Mouse (Mus musculus) kidney, embryonic 14.5 days (tissue): ENCODE measurements around the gene Ahdc1. TPM values are rescaled to one million over a fixed set of nuclear protein-coding genes. Genes with fewer than 3 reads are reported as not detected.

Experiments used
- ATAC-seq: fragments of 200-750 bp; cut with Nextera tagmentation; 2 replicates; pipeline ENCODE4 v1.8.0; 2017; ENCODE audit warnings: moderate number of reproducible peaks, mild to moderate bottlenecking, moderate TSS enrichment, moderate library complexity; ENCODE audit not compliant: low FRiP score, low TSS enrichment
- H3K27ac ChIP-seq: fragments of 300-500 bp; sonication (generic); 2 replicates; pipeline ENCODE4 v1.5.1; 2014; ENCODE audit warnings: low read depth, mild to moderate bottlenecking, low read length, moderate library complexity, mixed read lengths
- H3K27me3 ChIP-seq: fragments of 300-500 bp; sonication (generic); 2 replicates; pipeline ENCODE4 v1.6.1; 2014; ENCODE audit warnings: mild to moderate bottlenecking, low read length; ENCODE audit not compliant: control insufficient read depth, insufficient read depth
- H3K36me3 ChIP-seq: fragments of 300-500 bp; sonication (generic); 2 replicates; pipeline ENCODE4 v1.6.1; 2014; ENCODE audit warnings: low read length, mixed read lengths; ENCODE audit not compliant: control insufficient read depth, insufficient read depth
- H3K4me1 ChIP-seq: fragments of 300-500 bp; sonication (generic); 2 replicates; pipeline ENCODE4 v1.6.1; 2014; ENCODE audit warnings: low read length, mixed read lengths; ENCODE audit not compliant: control insufficient read depth, insufficient read depth
- H3K4me2 ChIP-seq: fragments of 300-500 bp; sonication (generic); replicated peaks from 2 replicates; pipeline ENCODE4 v1.6.1; 2014; ENCODE audit warnings: low read depth, mild to moderate bottlenecking, low read length
- H3K4me3 ChIP-seq: fragments of 300-500 bp; sonication (generic); 2 replicates; pipeline ENCODE4 v1.5.1; 2014; ENCODE audit warnings: mild to moderate bottlenecking, low read length
- H3K9ac ChIP-seq: fragments of 300-500 bp; sonication (generic); 2 replicates; pipeline ENCODE4 v1.6.1; 2014; ENCODE audit warnings: low read depth, mild to moderate bottlenecking, low read length, moderate library complexity
- H3K9me3 ChIP-seq: fragments of 300-500 bp; sonication (generic); 2 replicates; pipeline ENCODE4 v1.6.1; 2016; ENCODE audit warnings: low read length; ENCODE audit not compliant: control insufficient read depth
- WGBS: fragments of 180-500 bp; shearing (Covaris S2); extraction: QIAGEN DNeasy Blood & Tissue Kit; methylation state at CpG from one replicate; pipeline ENCODE4 v1.1.7; 2014; 5-methylcytosine and 5-hydroxymethylcytosine counted together
- polyA plus RNA-seq: library from polyadenylated mRNA; unstranded; fragments of >200 nt; fragmentation: Nextera tagmentation; extraction: Ambion mirVana; gene quantifications from 2 replicates; pipeline ENCODE4 v1.2.1, GENCODE M21; 2014

Ahdc1 gene
- polyA plus RNA-seq, 1 experiment from 2014 or later, result 12.1 TPM

DNA sequence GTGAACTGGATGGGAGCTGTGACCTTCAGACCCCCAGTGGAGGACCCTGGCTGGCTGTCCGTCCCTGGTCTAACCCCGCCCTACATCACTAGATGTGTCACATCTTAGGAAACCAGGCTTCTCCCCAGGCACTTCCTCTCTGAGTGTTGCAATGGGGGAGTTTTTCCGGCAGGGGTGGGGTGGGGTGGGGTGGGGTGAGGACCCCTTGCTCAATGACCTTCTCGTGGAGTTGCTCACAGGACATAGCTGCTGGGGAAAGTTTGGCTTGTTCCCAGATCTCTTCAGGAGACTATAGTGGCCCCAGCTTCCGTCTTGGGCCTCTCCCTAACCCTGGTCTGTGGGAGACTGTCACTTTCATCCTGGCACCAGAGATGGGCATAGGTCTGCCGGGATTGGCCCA, 28.1 kb upstream of the Ahdc1 start:
- Histone ChIP-seq H3K9ac (no peak overlapping the region), H3K9me3 (no peaks in the 10 kb centered on the region), H3K27me3 (no peaks in the 10 kb centered on the region), H3K4me1 (peaks cover 6% of the 10 kb centered on the region; the same call in 1 of the 2 replicates), H3K4me2 (no peak overlapping the region), H3K4me3 (no peak overlapping the region), H3K27ac (no peak overlapping the region), H3K36me3 (no peaks in the 10 kb centered on the region)
- no peak for ATAC-seq
- 52% methylated on average over 6 of the region's 6 CpGs for WGBS

- Histone ChIP-seq H3K9ac (no peak overlapping the region), H3K4me2 (no peak overlapping the region), H3K27ac (peak overlapping the region; percentile 61; the same call in 1 of the 2 replicates), H3K27me3 (no peaks in the 10 kb centered on the region), H3K9me3 (no peaks in the 10 kb centered on the region), H3K4me1 (peaks cover 6% of the 10 kb centered on the region; the same call in 1 of the 2 replicates), H3K36me3 (no peaks in the 10 kb centered on the region), H3K4me3 (no peak overlapping the region)
- peak; percentile 56 for ATAC-seq
- 50% methylated on average over 7 of the region's 7 CpGs for WGBS
Observed at GRCm38 (mm10) chr4:132983664-132984512, 27.2 kb upstream of the Ahdc1 start.

DNA sequence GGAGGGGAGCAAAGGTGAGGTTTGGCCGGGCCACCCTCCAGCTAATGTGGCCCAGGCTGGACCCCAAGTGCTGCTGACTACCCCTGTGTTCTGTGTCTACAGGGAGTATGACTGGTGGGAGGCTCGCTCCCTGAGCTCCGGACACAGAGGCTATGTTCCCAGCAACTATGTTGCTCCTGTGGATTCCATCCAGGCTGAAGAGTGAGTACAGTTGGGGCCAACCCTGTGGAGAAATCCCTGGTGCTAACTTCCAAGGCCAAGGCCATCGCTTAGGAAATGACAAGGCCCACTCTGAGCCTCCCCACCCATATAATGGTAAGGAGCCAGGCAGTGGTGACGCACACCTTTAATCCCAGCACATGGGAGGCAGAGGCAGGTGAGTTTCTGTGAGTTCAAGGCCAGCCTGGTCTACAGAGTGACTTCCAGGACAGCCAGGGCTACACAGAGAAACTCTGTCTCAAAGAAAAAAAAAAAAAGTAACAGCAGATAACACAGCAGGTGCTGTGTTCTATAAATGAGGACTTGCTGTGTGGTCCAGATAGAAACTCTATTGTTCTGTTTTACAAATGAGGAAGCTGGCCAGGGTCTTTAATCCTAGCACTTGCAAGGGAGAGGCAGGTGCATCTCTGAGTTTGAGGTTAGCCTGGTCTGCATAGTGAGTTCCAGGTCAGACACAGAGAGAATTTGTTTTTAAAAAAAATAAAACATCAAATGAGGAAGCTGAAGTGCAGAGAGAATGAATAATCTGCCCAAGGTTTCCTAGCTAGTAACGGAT, 22.3 kb upstream of the Ahdc1 start:
- H3K4me1 ChIP-seq, result peaks cover 4% of the 10 kb centered on the region; the same call in 1 of the 2 replicates
- no peak overlapping the region for H3K4me3 ChIP-seq
- no peak for ATAC-seq
- no peaks in the 10 kb centered on the region for H3K9me3 ChIP-seq
- WGBS, result 88% methylated on average over 6 of the region's 6 CpGs
- H3K4me2 ChIP-seq, result no peak overlapping the region
- H3K9ac ChIP-seq, result no peak overlapping the region
- H3K27ac ChIP-seq, result no peak overlapping the region
- H3K36me3 ChIP-seq, result no peaks in the 10 kb centered on the region
- H3K27me3 ChIP-seq, result no peaks in the 10 kb centered on the region

DNA sequence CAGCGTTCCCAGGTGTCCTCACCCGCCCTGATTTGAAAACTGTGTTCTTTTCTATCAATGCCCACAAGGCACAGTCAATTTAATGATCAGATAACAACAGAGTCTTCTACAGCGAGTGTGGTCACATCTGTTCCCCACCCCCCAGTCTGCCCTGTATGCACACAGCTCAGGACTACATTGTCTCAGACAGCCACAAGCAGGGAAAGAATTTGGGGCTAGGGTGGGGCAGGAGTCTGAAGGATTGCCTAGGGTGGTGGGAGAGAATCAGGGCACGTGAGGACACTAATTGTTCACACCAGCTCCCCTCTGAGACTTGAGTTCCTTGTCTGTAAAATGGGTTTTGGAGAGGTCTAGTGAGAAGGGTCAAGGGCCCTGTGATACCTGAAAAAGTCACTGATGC, 17.5 kb upstream of the Ahdc1 start:
- Histone ChIP-seq H3K36me3 (no peaks in the 10 kb centered on the region), H3K27ac (no peak overlapping the region), H3K9me3 (no peaks in the 10 kb centered on the region), H3K27me3 (no peaks in the 10 kb centered on the region), H3K4me3 (no peak overlapping the region), H3K4me1 (no peaks in the 10 kb centered on the region), H3K4me2 (no peak overlapping the region), H3K9ac (no peak overlapping the region)
- no peak for ATAC-seq
- WGBS, result 74% methylated on average over 4 of the region's 4 CpGs

GRCm38 (mm10) chr4:132997469-132998237, 13.4 kb upstream of the Ahdc1 start:
- Histone ChIP-seq H3K27ac (no peak overlapping the region), H3K4me1 (no peaks in the 10 kb centered on the region), H3K4me2 (no peak overlapping the region), H3K27me3 (no peaks in the 10 kb centered on the region), H3K9me3 (no peaks in the 10 kb centered on the region), H3K9ac (no peak overlapping the region), H3K4me3 (no peak overlapping the region), H3K36me3 (no peaks in the 10 kb centered on the region)
- 41% methylated on average over 14 of the region's 14 CpGs for WGBS
- no peak for ATAC-seq

DNA sequence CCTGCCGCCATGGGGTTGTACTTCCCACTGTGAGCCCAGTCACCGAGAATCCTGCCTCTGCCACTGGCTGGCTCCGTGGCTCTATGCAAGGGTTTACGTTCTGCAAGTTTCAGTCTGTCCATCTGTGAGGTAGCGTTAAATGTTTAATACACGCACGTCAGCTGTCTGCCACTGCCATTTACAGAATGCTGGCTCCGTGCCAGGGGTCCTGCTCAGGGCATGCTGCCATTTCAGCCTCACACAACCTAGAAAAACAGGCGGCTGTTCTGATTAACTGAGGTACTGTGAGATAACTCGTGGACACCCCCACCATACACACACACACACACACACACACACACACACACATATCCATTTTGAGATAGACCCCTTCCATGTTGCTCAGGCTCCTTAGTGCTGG, 8.2 kb upstream of the Ahdc1 start:
- H3K36me3 ChIP-seq, result no peaks in the 10 kb centered on the region
- no peak for ATAC-seq
- no peak overlapping the region for H3K4me3 ChIP-seq
- no peak overlapping the region for H3K27ac ChIP-seq
- no peaks in the 10 kb centered on the region for H3K9me3 ChIP-seq
- H3K4me1 ChIP-seq, result peaks cover 6% of the 10 kb centered on the region
- H3K9ac ChIP-seq, result no peak overlapping the region
- H3K27me3 ChIP-seq, result no peaks in the 10 kb centered on the region
- H3K4me2 ChIP-seq, result no peak overlapping the region
- WGBS, result 48% methylated on average over 10 of the region's 10 CpGs

GRCm38 (mm10) chr4:133003316-133004018, 7.6 kb upstream of the Ahdc1 start:
- Histone ChIP-seq H3K4me3 (no peak overlapping the region), H3K27me3 (no peaks in the 10 kb centered on the region), H3K27ac (no peak overlapping the region), H3K4me2 (no peak overlapping the region), H3K9ac (no peak overlapping the region), H3K36me3 (no peaks in the 10 kb centered on the region), H3K4me1 (peaks cover 11% of the 10 kb centered on the region), H3K9me3 (no peaks in the 10 kb centered on the region)
- WGBS, result 38% methylated on average over 21 of the region's 21 CpGs
- no peak for ATAC-seq

DNA sequence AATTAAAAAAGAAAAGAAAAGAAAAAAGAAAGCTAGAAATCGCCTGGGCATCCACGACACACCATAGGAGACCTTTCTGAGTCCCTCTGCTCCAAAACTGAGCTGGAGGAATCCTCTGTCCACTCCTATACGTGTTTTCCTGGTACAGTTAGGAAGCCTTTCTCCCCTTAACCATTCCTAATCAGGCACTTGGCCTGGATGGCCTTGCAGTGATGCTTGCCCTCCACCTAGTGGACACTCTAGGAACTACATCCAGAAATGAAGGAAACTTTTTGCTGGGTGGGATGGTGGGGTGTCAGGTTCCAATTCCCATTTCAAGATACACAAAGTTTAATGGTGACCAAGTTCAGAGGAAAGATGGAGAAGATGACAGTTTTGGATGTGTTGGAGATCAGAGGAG, 5.8 kb upstream of the Ahdc1 start:
- H3K4me1 ChIP-seq, result peaks cover 11% of the 10 kb centered on the region
- peak; percentile 34; the same call in 1 of the 2 replicates for ATAC-seq

More for the DNA sequence above, 5.8 kb upstream of the Ahdc1 start:
- Histone ChIP-seq H3K27ac (no peak overlapping the region), H3K4me3 (no peak overlapping the region), H3K27me3 (no peaks in the 10 kb centered on the region), H3K9ac (no peak overlapping the region), H3K36me3 (no peaks in the 10 kb centered on the region), H3K9me3 (no peaks in the 10 kb centered on the region), H3K4me2 (no peak overlapping the region)
- 7% methylated on average over 3 of the region's 3 CpGs for WGBS
